Mouse (Mus musculus) kidney, embryonic 14.5 days (tissue): ENCODE measurements around the gene Tgfbr3. TPM values are rescaled to one million over a fixed set of nuclear protein-coding genes. Genes with fewer than 3 reads are reported as not detected.

Experiments used
- ATAC-seq: fragments of 200-750 bp; cut with Nextera tagmentation; 2 replicates; pipeline ENCODE4 v1.8.0; 2017; ENCODE audit warnings: moderate number of reproducible peaks, mild to moderate bottlenecking, moderate TSS enrichment, moderate library complexity; ENCODE audit not compliant: low FRiP score, low TSS enrichment
- H3K27ac ChIP-seq: fragments of 300-500 bp; sonication (generic); 2 replicates; pipeline ENCODE4 v1.5.1; 2014; ENCODE audit warnings: low read depth, mild to moderate bottlenecking, low read length, moderate library complexity, mixed read lengths
- H3K27me3 ChIP-seq: fragments of 300-500 bp; sonication (generic); 2 replicates; pipeline ENCODE4 v1.6.1; 2014; ENCODE audit warnings: mild to moderate bottlenecking, low read length; ENCODE audit not compliant: control insufficient read depth, insufficient read depth
- H3K36me3 ChIP-seq: fragments of 300-500 bp; sonication (generic); 2 replicates; pipeline ENCODE4 v1.6.1; 2014; ENCODE audit warnings: low read length, mixed read lengths; ENCODE audit not compliant: control insufficient read depth, insufficient read depth
- H3K4me1 ChIP-seq: fragments of 300-500 bp; sonication (generic); 2 replicates; pipeline ENCODE4 v1.6.1; 2014; ENCODE audit warnings: low read length, mixed read lengths; ENCODE audit not compliant: control insufficient read depth, insufficient read depth
- H3K4me2 ChIP-seq: fragments of 300-500 bp; sonication (generic); replicated peaks from 2 replicates; pipeline ENCODE4 v1.6.1; 2014; ENCODE audit warnings: low read depth, mild to moderate bottlenecking, low read length
- H3K4me3 ChIP-seq: fragments of 300-500 bp; sonication (generic); 2 replicates; pipeline ENCODE4 v1.5.1; 2014; ENCODE audit warnings: mild to moderate bottlenecking, low read length
- H3K9ac ChIP-seq: fragments of 300-500 bp; sonication (generic); 2 replicates; pipeline ENCODE4 v1.6.1; 2014; ENCODE audit warnings: low read depth, mild to moderate bottlenecking, low read length, moderate library complexity
- H3K9me3 ChIP-seq: fragments of 300-500 bp; sonication (generic); 2 replicates; pipeline ENCODE4 v1.6.1; 2016; ENCODE audit warnings: low read length; ENCODE audit not compliant: control insufficient read depth
- WGBS: fragments of 180-500 bp; shearing (Covaris S2); extraction: QIAGEN DNeasy Blood & Tissue Kit; methylation state at CpG from one replicate; pipeline ENCODE4 v1.1.7; 2014; 5-methylcytosine and 5-hydroxymethylcytosine counted together
- polyA plus RNA-seq: library from polyadenylated mRNA; unstranded; fragments of >200 nt; fragmentation: Nextera tagmentation; extraction: Ambion mirVana; gene quantifications from 2 replicates; pipeline ENCODE4 v1.2.1, GENCODE M21; 2014

Gene Tgfbr3
- polyA plus RNA-seq, 1 experiment from 2014 or later: 18.0 TPM

DNA sequence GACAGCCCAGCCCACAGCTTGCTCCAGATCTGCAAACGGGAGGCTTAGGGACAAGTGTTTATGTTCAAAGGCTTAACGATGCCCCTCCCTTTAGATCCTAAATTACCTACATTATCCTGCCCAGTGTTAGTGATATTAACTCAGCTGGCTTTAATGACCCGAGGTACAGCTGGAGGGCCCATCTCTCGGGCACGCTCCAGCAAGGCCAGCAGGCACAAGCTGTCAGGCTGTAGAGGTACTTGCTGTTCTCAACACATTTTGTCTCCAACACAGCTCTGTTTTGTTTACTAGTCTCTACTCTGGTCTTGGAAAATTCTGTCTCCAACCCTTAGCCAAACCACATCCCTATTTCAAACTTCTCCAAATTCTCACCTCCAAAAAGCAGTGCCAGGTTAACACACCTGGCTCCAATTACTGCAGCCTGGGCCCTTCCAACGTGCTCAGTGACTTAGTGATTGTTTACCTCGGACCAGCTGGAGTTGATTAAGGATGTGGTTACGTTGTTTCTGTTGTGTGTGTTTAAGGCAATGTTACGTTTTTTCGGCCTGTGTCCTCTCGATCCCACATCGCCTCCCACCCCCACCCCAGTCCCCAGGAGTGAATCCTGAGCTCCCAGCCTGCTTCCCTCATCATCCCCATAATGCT is 93.6 kb downstream of the Tgfbr3 start:
- no peak overlapping the region for H3K27ac ChIP-seq
- H3K4me1 ChIP-seq: peaks cover 28% of the 10 kb centered on the region
- H3K4me3 ChIP-seq: no peak overlapping the region
- WGBS: 15% methylated on average over 12 of the region's 12 CpGs
- H3K9ac ChIP-seq: no peak overlapping the region
- H3K36me3 ChIP-seq: no peaks in the 10 kb centered on the region
- no peak overlapping the region for H3K4me2 ChIP-seq
- peak; percentile 82 for ATAC-seq
- H3K27me3 ChIP-seq: no peaks in the 10 kb centered on the region
- no peaks in the 10 kb centered on the region for H3K9me3 ChIP-seq

GRCm38 (mm10) chr5:107193160-107193559 is 96.3 kb downstream of the Tgfbr3 start:
- H3K4me2 ChIP-seq: no peak overlapping the region
- no peak overlapping the region for H3K27ac ChIP-seq
- H3K9me3 ChIP-seq: no peaks in the 10 kb centered on the region
- H3K4me3 ChIP-seq: no peak overlapping the region
- H3K36me3 ChIP-seq: no peaks in the 10 kb centered on the region
- peaks cover 14% of the 10 kb centered on the region for H3K4me1 ChIP-seq
- 81% methylated on average over 9 of the region's 9 CpGs for WGBS
- no peak overlapping the region for H3K9ac ChIP-seq
- H3K27me3 ChIP-seq: no peaks in the 10 kb centered on the region
- no peak for ATAC-seq

- Histone ChIP-seq H3K4me3 (no peak overlapping the region), H3K9me3 (no peaks in the 10 kb centered on the region), H3K4me1 (peaks cover 14% of the 10 kb centered on the region), H3K9ac (no peak overlapping the region), H3K27ac (peak overlapping the region; percentile 24; the same call in 1 of the 2 replicates), H3K36me3 (no peaks in the 10 kb centered on the region), H3K4me2 (no peak overlapping the region), H3K27me3 (no peaks in the 10 kb centered on the region)
- peak; percentile 50; the same call in 1 of the 2 replicates for ATAC-seq
- WGBS: 56% methylated on average over 7 of the region's 7 CpGs
Observed at GRCm38 (mm10) chr5:107192372-107192771, 97.1 kb downstream of the Tgfbr3 start.

DNA sequence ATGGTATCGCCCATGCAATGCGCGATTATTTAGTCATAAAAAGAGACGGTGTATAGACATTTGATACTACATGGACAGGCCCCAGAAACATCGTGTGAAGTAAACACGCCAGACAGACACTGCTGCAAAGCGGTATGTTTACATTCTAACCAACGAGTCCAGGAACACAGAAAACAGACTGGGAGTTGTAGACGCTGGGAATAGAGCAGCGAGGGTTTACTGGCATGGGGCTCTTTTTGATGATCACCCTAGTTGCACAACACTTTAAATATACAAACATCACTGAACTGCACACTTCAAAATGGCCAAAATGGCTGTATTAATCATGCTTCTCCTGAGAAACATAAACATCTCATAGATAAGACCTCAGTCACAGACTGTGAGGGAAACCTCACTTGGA is 100.9 kb downstream of the Tgfbr3 start:
- H3K27ac ChIP-seq: no peak overlapping the region
- H3K27me3 ChIP-seq: no peaks in the 10 kb centered on the region
- no peaks in the 10 kb centered on the region for H3K9me3 ChIP-seq
- no peak overlapping the region for H3K4me2 ChIP-seq
- H3K4me1 ChIP-seq: peaks cover 10% of the 10 kb centered on the region
- no peak for ATAC-seq
- H3K4me3 ChIP-seq: no peak overlapping the region
- no peak overlapping the region for H3K9ac ChIP-seq
- 76% methylated on average over 10 of the region's 10 CpGs for whole genome bisulfite sequencing
- H3K36me3 ChIP-seq: no peaks in the 10 kb centered on the region

GRCm38 (mm10) chr5:107186206-107186605 is 103.2 kb downstream of the Tgfbr3 start:
- Histone ChIP-seq H3K9me3 (no peaks in the 10 kb centered on the region), H3K9ac (no peak overlapping the region), H3K4me1 (peaks cover 8% of the 10 kb centered on the region), H3K4me2 (no peak overlapping the region), H3K27me3 (no peaks in the 10 kb centered on the region), H3K4me3 (no peak overlapping the region), H3K27ac (no peak overlapping the region), H3K36me3 (no peaks in the 10 kb centered on the region)
- WGBS: 81% methylated on average over 3 of the region's 3 CpGs
- ATAC-seq: no peak

GRCm38 (mm10) chr5:107184158-107184883 is 105.1 kb downstream of the Tgfbr3 start:
- WGBS: 71% methylated on average over 8 of the region's 8 CpGs
- no peaks in the 10 kb centered on the region for H3K27me3 ChIP-seq
- ATAC-seq: no peak
- 0 out of 2 replicates have a peak overlapping the region, but pooled peaks have one; percentile 24 for H3K27ac ChIP-seq
- H3K4me1 ChIP-seq: peaks cover 8% of the 10 kb centered on the region
- H3K4me2 ChIP-seq: no peak overlapping the region
- H3K9ac ChIP-seq: no peak overlapping the region
- H3K4me3 ChIP-seq: no peak overlapping the region
- no peaks in the 10 kb centered on the region for H3K36me3 ChIP-seq
- no peaks in the 10 kb centered on the region for H3K9me3 ChIP-seq

GRCm38 (mm10) chr5:107183537-107183936 is 105.9 kb downstream of the Tgfbr3 start:
- no peak for ATAC-seq
- peaks cover 8% of the 10 kb centered on the region for H3K4me1 ChIP-seq
- no peaks in the 10 kb centered on the region for H3K27me3 ChIP-seq
- no peak overlapping the region for H3K4me3 ChIP-seq
- no peaks in the 10 kb centered on the region for H3K36me3 ChIP-seq
- no peak overlapping the region for H3K9ac ChIP-seq
- WGBS: 59% methylated on average over 6 of the region's 6 CpGs
- H3K27ac ChIP-seq: 0 out of 2 replicates have a peak overlapping the region, but pooled peaks have one; percentile 24
- no peak overlapping the region for H3K4me2 ChIP-seq
- no peaks in the 10 kb centered on the region for H3K9me3 ChIP-seq

DNA sequence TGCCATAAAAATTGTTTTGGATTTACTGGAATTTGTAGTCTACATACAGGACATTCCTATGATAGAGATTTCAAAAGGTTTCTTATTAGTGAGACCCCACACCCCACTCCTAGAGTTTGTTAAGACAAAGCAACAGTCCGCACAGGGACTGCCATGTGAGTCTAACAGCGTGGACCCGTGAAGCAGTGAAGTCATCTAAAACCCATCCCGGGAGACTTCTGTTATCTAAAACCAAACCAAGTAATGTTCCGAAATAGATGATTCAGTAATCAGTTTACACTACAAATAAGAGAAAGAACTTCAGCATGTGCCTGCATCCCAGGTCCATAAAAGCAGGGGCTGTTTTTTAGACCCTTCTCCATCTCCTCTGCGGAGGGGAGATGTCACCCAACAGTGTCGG is 106.7 kb downstream of the Tgfbr3 start:
- WGBS: 86% methylated on average over 7 of the region's 7 CpGs
- Histone ChIP-seq H3K4me2 (no peak overlapping the region), H3K27me3 (no peaks in the 10 kb centered on the region), H3K9me3 (no peaks in the 10 kb centered on the region), H3K4me1 (peaks cover 8% of the 10 kb centered on the region), H3K36me3 (no peaks in the 10 kb centered on the region), H3K27ac (no peak overlapping the region), H3K4me3 (no peak overlapping the region), H3K9ac (no peak overlapping the region)
- no peak for ATAC-seq

- H3K27ac ChIP-seq: no peak overlapping the region
- 82% methylated on average over 4 of the region's 4 CpGs for whole genome bisulfite sequencing
- no peak for ATAC-seq
Observed at GRCm38 (mm10) chr5:107181820-107182219, 107.6 kb downstream of the Tgfbr3 start.

More at GRCm38 (mm10) chr5:107181820-107182219, 107.6 kb downstream of the Tgfbr3 start:
- Histone ChIP-seq H3K36me3 (no peaks in the 10 kb centered on the region), H3K27me3 (no peaks in the 10 kb centered on the region), H3K9ac (no peak overlapping the region), H3K4me2 (no peak overlapping the region), H3K9me3 (no peaks in the 10 kb centered on the region), H3K4me1 (peaks cover 8% of the 10 kb centered on the region), H3K4me3 (no peak overlapping the region)
